Mouse (Mus musculus) midbrain, embryonic 11.5 days (tissue): ENCODE measurements at regions not wholly inside any gene's neighbourhood (a gene's known extent, or its start where the extent isn't known, plus 50 kb on each side); places are given as distances from the start of the nearest gene placed in this dataset.
A peak's percentile ranks its signal among the peaks of the same experiment; 100 is the strongest.

Experiments
- ATAC-seq: fragments of 200-750 bp; cut with Nextera tagmentation; 2 replicates; pipeline ENCODE4 v1.8.0; 2017; ENCODE audit warnings: moderate TSS enrichment, moderate library complexity; ENCODE audit not compliant: low FRiP score
- DNase-seq: peaks from one replicate; pipeline ENCODE4 v3.0.0; 2015; ENCODE audit warnings: low spot score; ENCODE audit errors: missing footprints
- H3K27ac ChIP-seq: fragments of 300-500 bp; sonication (generic); 2 replicates; pipeline ENCODE4 v1.5.1; 2014; ENCODE audit warnings: low read depth, low read length
- H3K27me3 ChIP-seq: fragments of 300-500 bp; sonication (generic); 2 replicates; pipeline ENCODE4 v1.6.1; 2014; ENCODE audit warnings: mild to moderate bottlenecking, low read length, moderate library complexity, mixed read lengths; ENCODE audit not compliant: control insufficient read depth, insufficient read depth
- H3K36me3 ChIP-seq: fragments of 300-500 bp; sonication (generic); 2 replicates; pipeline ENCODE4 v1.6.1; 2014; ENCODE audit warnings: mild to moderate bottlenecking, low read length, moderate library complexity, mixed read lengths; ENCODE audit not compliant: control insufficient read depth, insufficient read depth
- H3K4me1 ChIP-seq: fragments of 300-500 bp; sonication (generic); 2 replicates; pipeline ENCODE4 v1.6.1; 2014; ENCODE audit warnings: low read length; ENCODE audit not compliant: control insufficient read depth, insufficient read depth
- H3K4me2 ChIP-seq: fragments of 300-500 bp; sonication (generic); 2 replicates; pipeline ENCODE4 v1.6.1; 2014; ENCODE audit warnings: mild to moderate bottlenecking, moderate library complexity
- H3K4me3 ChIP-seq: fragments of 300-500 bp; sonication (generic); 2 replicates; pipeline ENCODE4 v1.5.1; 2014; ENCODE audit warnings: low read depth, low read length
- H3K9ac ChIP-seq: fragments of 300-500 bp; sonication (generic); 2 replicates; pipeline ENCODE4 v1.6.1; 2014; ENCODE audit warnings: low read length
- H3K9me3 ChIP-seq: fragments of 300-500 bp; sonication (generic); 2 replicates; pipeline ENCODE4 v1.6.1; 2016; ENCODE audit warnings: low read length; ENCODE audit not compliant: control insufficient read depth
- WGBS: fragments of 180-500 bp; shearing (Covaris S2); extraction: QIAGEN DNeasy Blood & Tissue Kit; methylation state at CpG from one replicate; pipeline ENCODE4 v1.1.7; 2014; 5-methylcytosine and 5-hydroxymethylcytosine counted together

DNA sequence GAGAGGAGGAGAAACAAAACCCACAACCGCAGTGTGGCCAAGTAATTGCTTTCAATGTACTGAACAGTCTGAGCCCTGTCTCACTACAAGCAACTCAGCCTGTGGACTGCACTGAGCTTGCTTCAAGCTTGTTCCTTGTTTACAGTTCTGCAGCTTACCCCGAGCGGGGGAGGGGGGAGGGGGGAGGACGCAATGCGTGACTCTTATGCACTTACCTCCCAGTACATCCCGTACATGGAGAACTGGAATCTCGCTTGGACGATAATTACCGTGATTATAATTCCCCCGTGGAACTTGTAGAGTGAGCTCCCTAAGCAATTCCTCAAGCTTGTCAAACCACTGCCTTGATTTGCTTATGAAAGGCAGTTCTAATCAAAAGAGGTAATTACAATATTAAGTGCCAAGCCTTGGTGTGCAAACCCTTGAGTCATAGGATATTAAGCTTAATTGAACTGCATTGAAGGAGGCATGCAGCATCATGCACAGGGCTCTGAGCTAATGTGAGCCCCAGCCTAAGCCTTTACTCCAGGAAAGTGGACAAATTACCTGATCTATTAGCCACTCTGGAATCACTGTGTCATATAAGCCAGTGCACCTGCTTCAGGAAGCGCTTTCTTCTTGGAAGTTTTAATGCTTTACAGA lies 397.0 kb upstream of the Klf4 start:
- DNase-seq (no peak), ATAC-seq (peak; percentile 79; the same call in 1 of the 2 replicates)
- 46% methylated on average over 11 of the region's 11 CpGs for WGBS
- Histone ChIP-seq H3K4me2 (no peak overlapping the region), H3K27ac (no peak overlapping the region), H3K36me3 (no peaks in the 10 kb centered on the region), H3K9ac (no peak overlapping the region), H3K9me3 (no peaks in the 10 kb centered on the region), H3K4me3 (no peak overlapping the region), H3K4me1 (no peaks in the 10 kb centered on the region), H3K27me3 (no peaks in the 10 kb centered on the region)

DNA sequence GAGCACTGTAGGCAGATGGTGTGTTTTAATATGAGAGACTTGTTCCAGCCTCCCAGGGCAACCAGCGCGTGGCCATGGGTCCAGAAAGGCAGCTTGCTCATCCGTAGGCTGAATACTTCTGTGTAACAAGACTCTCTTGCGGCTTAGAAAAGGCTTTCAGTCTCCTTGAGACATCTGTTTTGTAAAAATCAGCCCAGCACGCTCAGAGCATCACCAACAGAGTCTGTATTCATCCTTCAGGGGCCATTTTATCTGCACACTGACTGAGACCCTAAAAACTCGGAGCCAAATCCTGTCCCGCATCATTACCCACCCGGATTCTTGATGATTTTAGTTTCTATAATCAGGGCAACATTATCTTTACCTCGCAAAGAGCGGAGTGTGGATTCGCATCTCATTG lies 396.4 kb upstream of the Klf4 start:
- DNase-seq, result peak; percentile 85

DNA sequence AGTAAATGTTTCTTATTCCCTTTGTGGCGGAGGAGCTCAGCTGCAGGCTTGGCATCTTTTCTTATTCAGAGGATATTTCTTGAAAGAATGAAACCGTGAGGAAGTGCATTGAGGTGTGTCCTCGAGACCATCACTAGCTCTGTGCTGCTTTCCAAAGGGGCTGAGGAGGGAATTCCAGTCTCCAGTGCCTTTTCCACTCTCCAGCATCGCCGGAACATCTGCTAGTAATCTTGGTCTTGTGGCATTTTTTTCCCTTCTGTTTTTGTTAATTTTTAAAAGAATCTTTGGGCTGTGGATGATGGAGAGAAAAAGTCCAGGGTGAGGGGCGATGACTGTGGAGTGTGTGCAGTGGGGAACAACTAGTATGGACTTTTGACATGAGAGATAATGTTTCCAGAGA lies 395.9 kb upstream of the Klf4 start:
- ATAC-seq, result no peak
- WGBS, result 75% methylated on average over 6 of the region's 6 CpGs
- H3K4me2 ChIP-seq, result no peak overlapping the region
- H3K27ac ChIP-seq, result no peak overlapping the region
- no peaks in the 10 kb centered on the region for H3K4me1 ChIP-seq
- H3K9ac ChIP-seq, result no peak overlapping the region
- no peaks in the 10 kb centered on the region for H3K9me3 ChIP-seq
- H3K36me3 ChIP-seq, result no peaks in the 10 kb centered on the region
- H3K4me3 ChIP-seq, result no peak overlapping the region
- no peaks in the 10 kb centered on the region for H3K27me3 ChIP-seq
- DNase-seq, result no peak

More for the DNA sequence above, 396.4 kb upstream of the Klf4 start:
- Histone ChIP-seq H3K4me1 (no peaks in the 10 kb centered on the region), H3K27me3 (no peaks in the 10 kb centered on the region), H3K9me3 (no peaks in the 10 kb centered on the region), H3K36me3 (no peaks in the 10 kb centered on the region), H3K4me2 (no peak overlapping the region), H3K4me3 (no peak overlapping the region), H3K27ac (no peak overlapping the region), H3K9ac (no peak overlapping the region)
- 55% methylated on average over 11 of the region's 11 CpGs for WGBS
- peak; percentile 48; the same call in 1 of the 2 replicates for ATAC-seq

DNA sequence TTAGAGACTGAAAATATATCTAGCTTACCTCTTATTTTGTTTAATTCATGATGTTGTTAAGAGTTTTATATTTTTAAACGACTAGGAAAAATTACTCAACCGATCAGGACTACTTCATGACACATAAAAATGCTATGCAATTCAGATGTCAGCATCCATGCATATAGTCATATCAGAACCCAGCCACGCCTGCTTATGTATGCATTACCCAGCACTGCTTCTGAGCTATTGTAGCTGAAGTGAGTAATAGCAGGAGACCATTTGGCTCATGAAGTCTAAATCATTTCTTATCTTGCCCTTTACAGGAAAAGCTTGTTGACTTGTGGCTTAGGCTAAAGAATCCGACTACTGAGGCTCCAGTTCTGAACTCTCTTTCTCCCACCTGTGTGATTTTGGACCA lies 395.1 kb upstream of the Klf4 start:
- ATAC-seq, result no peak
- Histone ChIP-seq H3K9me3 (no peaks in the 10 kb centered on the region), H3K36me3 (no peaks in the 10 kb centered on the region), H3K27me3 (no peaks in the 10 kb centered on the region), H3K9ac (no peak overlapping the region), H3K4me3 (no peak overlapping the region), H3K27ac (no peak overlapping the region), H3K4me2 (no peak overlapping the region), H3K4me1 (no peaks in the 10 kb centered on the region)
- WGBS, result 88% methylated on average over 4 of the region's 4 CpGs
- DNase-seq, result no peak

DNA sequence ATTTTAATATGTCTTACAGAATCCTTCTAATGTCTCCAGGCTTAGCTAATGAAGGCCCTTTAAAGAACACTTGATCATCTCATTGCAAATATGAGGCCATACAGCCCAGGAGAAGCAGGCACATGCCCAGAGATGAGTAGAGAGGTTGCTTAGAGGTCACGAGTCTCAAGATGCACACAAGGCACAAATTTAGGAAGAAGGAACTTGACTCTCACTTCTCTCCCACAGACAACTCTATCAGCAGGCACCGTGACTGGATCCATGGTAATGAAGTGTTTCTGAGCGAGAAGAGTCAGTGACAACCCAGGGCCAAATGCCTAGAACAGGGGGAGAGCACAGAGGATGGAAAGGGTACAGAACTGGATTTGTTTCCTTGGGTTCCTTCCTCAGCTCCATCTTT lies 392.7 kb upstream of the Klf4 start:
- Histone ChIP-seq H3K4me1 (no peaks in the 10 kb centered on the region), H3K4me2 (no peak overlapping the region), H3K27ac (no peak overlapping the region), H3K27me3 (no peaks in the 10 kb centered on the region), H3K36me3 (no peaks in the 10 kb centered on the region), H3K9ac (no peak overlapping the region), H3K9me3 (no peaks in the 10 kb centered on the region), H3K4me3 (no peak overlapping the region)
- WGBS, result 74% methylated on average over 3 of the region's 3 CpGs
- no peak for ATAC-seq
- DNase-seq, result no peak

DNA sequence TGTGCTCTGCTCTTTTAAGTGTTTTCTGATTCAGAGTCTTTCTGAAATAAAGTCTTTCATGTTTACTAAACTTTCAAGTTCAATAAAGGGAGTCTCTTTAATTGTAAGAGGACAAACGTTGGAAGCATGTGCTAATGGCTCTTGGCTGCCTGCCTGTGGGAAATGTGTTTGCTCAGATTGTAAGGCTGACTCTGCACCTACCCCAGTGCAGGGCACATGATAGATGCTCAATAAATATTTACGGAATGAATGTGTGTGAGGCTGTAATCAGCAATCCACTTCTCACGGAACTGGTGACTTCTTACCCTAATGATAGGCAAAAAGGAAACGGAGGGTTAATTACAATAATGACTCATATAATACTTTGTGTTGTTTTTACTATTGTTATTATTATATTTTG lies 389.0 kb upstream of the Klf4 start:
- no peaks in the 10 kb centered on the region for H3K4me1 ChIP-seq
- no peak overlapping the region for H3K4me3 ChIP-seq
- no peaks in the 10 kb centered on the region for H3K36me3 ChIP-seq
- no peak overlapping the region for H3K4me2 ChIP-seq
- DNase-seq (no peak), ATAC-seq (no peak)
- no peak overlapping the region for H3K27ac ChIP-seq
- no peak overlapping the region for H3K9ac ChIP-seq
- WGBS, result 87% methylated on average over 4 of the region's 4 CpGs
- no peaks in the 10 kb centered on the region for H3K27me3 ChIP-seq
- no peaks in the 10 kb centered on the region for H3K9me3 ChIP-seq

DNA sequence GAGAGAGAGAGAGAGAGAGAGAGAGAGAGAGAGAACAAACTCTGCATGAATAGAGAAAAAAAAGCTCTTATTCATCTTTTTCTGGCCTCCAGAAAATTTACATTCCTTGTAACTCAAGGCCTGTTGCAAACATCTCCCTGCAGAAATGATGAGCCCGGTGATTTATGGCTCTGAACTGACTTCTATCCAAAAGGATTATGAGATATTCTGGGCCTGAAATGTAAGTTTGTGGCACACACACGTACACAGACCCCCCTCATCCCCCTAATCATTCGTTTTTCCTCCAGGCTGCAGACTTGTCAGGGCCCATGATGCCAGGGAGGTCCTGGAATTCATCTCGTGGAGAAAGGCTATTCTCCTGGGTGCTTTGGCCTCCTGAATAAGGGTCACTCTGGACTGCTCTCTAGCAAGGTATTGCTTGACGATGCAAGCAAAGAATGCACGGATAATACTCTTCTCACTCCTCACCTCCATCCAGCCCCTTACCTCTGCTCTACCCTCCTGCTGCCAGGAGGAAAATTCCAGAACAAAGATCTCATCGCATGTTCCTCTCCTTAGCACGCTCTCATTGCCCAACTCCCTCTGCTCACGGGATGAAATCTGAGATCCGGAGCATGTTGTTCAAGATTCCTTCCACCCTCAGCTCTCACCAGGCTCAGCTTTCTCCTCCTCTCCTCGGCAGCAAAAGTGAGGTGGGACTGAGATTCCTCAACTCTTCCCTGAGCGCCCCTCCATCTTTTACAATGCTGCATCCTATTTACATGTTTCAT lies 362.0 kb upstream of the Klf4 start:
- H3K4me3 ChIP-seq, result no peak overlapping the region
- H3K36me3 ChIP-seq, result no peaks in the 10 kb centered on the region
- no peaks in the 10 kb centered on the region for H3K9me3 ChIP-seq
- DNase-seq, result no peak
- WGBS, result 78% methylated on average over 12 of the region's 12 CpGs
- no peaks in the 10 kb centered on the region for H3K27me3 ChIP-seq
- no peak overlapping the region for H3K9ac ChIP-seq
- no peak for ATAC-seq
- no peak overlapping the region for H3K27ac ChIP-seq
- H3K4me2 ChIP-seq, result no peak overlapping the region
- no peaks in the 10 kb centered on the region for H3K4me1 ChIP-seq

DNA sequence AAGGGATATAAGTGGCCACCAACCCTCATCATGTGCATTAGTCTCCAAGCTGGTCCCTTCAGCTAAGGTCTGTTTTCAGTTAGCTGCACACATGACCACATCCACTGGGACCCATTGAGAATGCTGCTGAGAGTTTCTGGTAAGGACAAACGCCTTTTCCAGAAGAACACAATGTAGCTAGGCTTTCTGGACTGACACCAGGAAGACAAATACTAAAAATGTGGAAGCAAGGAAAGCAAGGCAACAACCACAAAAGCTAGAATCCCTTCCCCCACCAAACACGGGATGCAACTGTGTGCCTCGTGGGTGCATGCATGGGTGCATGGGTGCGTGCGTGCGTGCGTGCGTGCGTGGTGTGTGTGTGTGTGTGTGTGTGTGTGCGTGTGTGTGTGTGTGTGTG lies 359.4 kb upstream of the Klf4 start:
- H3K4me1 ChIP-seq, result no peaks in the 10 kb centered on the region
- DNase-seq, result no peak
- H3K9me3 ChIP-seq, result no peaks in the 10 kb centered on the region
- 94% methylated on average over 9 of the region's 10 CpGs for WGBS
- H3K4me3 ChIP-seq, result no peak overlapping the region
- H3K4me2 ChIP-seq, result no peak overlapping the region
- no peak for ATAC-seq
- H3K36me3 ChIP-seq, result no peaks in the 10 kb centered on the region
- H3K27ac ChIP-seq, result no peak overlapping the region
- H3K27me3 ChIP-seq, result no peaks in the 10 kb centered on the region
- no peak overlapping the region for H3K9ac ChIP-seq

DNA sequence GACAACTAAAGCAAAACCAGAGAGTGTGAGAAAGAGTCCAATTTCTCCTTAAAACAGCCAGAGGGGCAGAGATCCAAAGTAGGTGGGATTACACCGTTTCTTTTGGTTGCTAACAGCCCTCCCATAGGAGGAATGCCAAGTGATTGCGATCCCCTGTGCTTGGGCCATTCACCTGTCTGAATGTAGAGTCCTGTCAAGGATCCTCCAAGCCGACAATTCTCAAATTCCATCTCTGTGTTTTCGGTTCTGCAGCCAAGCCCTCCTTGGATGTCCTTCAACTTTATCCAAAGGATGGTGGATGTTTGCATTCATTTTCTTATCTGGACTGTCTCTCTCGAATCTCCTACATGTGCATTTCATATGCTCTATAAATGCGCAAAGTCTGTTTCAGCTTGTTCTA lies 355.3 kb upstream of the Klf4 start:
- H3K36me3 ChIP-seq, result no peaks in the 10 kb centered on the region
- DNase-seq (no peak), ATAC-seq (no peak)
- H3K9me3 ChIP-seq, result no peaks in the 10 kb centered on the region
- no peak overlapping the region for H3K27ac ChIP-seq
- no peaks in the 10 kb centered on the region for H3K4me1 ChIP-seq
- H3K9ac ChIP-seq, result no peak overlapping the region
- H3K4me2 ChIP-seq, result no peak overlapping the region
- H3K4me3 ChIP-seq, result no peak overlapping the region
- no peaks in the 10 kb centered on the region for H3K27me3 ChIP-seq
- WGBS, result 89% methylated on average over 6 of the region's 6 CpGs
